Mouse (Mus musculus) ES-E14 (cell line): ENCODE data around the gene Nnmt.

Experiments used
- ZC3H11A ChIP-seq: IDR thresholded peaks from 2 replicates; pipeline ENCODE4 v1.6.1; 2012; ENCODE audit warnings: low read depth, mild to moderate bottlenecking, inconsistent platforms, low read length, borderline replicate concordance
- ZNF384 ChIP-seq: IDR thresholded peaks from 2 replicates; pipeline ENCODE4 v1.6.1; 2012; ENCODE audit warnings: low read depth, low read length, inconsistent platforms

GRCm38 (mm10) chr9:48635576-48636350 lies 30.8 kb upstream of the Nnmt start:
- TF ChIP-seq ZNF384: no peak
- no peak for TF ChIP-seq ZC3H11A
